Mouse (Mus musculus) liver, adult 2 months (tissue): ENCODE data around the gene Krt83. TPM values are rescaled to one million over a fixed set of nuclear protein-coding genes. Genes with fewer than 3 reads are reported as not detected.

Experiments
- DNase-seq: peaks from one replicate; pipeline ENCODE4 v3.0.0-alpha.2; 2011; ENCODE audit warnings: low read depth, low spot score; ENCODE audit errors: extremely low read depth
- H3K27ac ChIP-seq: fragments of 200-500 bp; replicated peaks from 2 replicates; pipeline ENCODE4 v1.5.1; 2012; ENCODE audit warnings: low read depth, mild to moderate bottlenecking, control low read depth, inconsistent platforms, low read length; ENCODE audit not compliant: insufficient read depth
- H3K27me3 ChIP-seq: fragments of 200-500 bp; 2 replicates; pipeline ENCODE4 v1.6.1; 2012; ENCODE audit warnings: mild to moderate bottlenecking, moderate library complexity, low read length, inconsistent platforms; ENCODE audit not compliant: control insufficient read depth, insufficient read depth
- H3K36me3 ChIP-seq: fragments of 200-500 bp; 2 replicates; pipeline ENCODE4 v1.6.1; 2012; ENCODE audit warnings: low read length, inconsistent platforms; ENCODE audit not compliant: control insufficient read depth, insufficient read depth
- H3K4me1 ChIP-seq: fragments of 200-500 bp; 2 replicates; pipeline ENCODE4 v1.6.1; 2011; ENCODE audit warnings: low read length; ENCODE audit not compliant: control insufficient read depth, insufficient read depth
- H3K4me3 ChIP-seq: fragments of 200-500 bp; 2 replicates; pipeline ENCODE4 v1.5.1; 2011; ENCODE audit warnings: low read depth, mild to moderate bottlenecking, control low read depth, low read length, moderate library complexity; ENCODE audit not compliant: insufficient read depth
- H3K79me2 ChIP-seq: fragments of 200-500 bp; 2 replicates; pipeline ENCODE4 v1.6.1; 2012; ENCODE audit warnings: inconsistent platforms, mild to moderate bottlenecking, low read length, moderate library complexity; ENCODE audit not compliant: control insufficient read depth, insufficient read depth
- H3K9ac ChIP-seq: fragments of 200-500 bp; 2 replicates; pipeline ENCODE4 v1.6.1; 2012; ENCODE audit warnings: low read depth, mild to moderate bottlenecking, control low read depth, inconsistent platforms, low read length
- CTCF ChIP-seq: fragments of 200-500 bp; IDR thresholded peaks from 2 replicates; pipeline ENCODE4 v1.5.1; 2011; ENCODE audit warnings: low read depth, low read length, control low read depth
- POLR2A ChIP-seq: fragments of 200-500 bp; IDR thresholded peaks from 2 replicates; pipeline ENCODE4 v1.6.1; 2011; ENCODE audit warnings: low read length, control low read depth; ENCODE audit not compliant: insufficient read depth; ENCODE audit errors: extremely low read depth
- WGBS: fragments of 180-500 bp; shearing (Covaris S2); methylation state at CpG from one replicate; pipeline ENCODE4 v1.1.7; 2018; 5-methylcytosine and 5-hydroxymethylcytosine counted together
- polyA plus RNA-seq: library from polyadenylated mRNA; depleted of rRNA; stranded (reverse); fragments of >200 nt; gene quantifications from 2 replicates; pipeline ENCODE4 v1.2.3, GENCODE M21; 2012
- total RNA-seq: library from RNA; depleted of rRNA; stranded (reverse); fragments of >200 nt; gene quantifications from 2 replicates; pipeline ENCODE4 v1.2.3, GENCODE M21; 2014

Krt83 gene
- total and polyA plus RNA-seq, 2 experiments, result not detected

DNA sequence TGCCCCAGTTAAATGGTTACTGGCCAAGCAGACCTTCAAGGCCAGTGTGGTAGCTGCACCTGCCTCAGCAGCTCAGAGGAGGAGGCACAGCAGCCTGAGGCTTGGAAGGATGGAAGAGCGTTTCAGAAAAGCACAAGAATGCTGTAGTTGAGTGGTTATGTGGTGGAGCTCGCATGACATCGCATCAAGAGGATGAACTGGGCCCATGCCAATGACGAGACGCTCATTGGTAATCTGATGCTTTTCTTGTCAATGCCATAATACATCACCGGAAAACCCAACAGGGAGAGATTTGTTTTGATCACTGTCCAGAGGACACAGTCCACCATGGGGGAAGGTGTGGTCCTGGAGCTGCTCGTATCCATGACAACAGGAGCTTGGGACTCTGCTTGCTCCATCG is 4.0 kb upstream of the Krt83 start:
- Histone ChIP-seq H3K36me3 (no peaks in the 10 kb centered on the region), H3K79me2 (no peaks in the 10 kb centered on the region), H3K9ac (no peak overlapping the region), H3K4me1 (no peaks in the 10 kb centered on the region), H3K27ac (no peak overlapping the region), H3K4me3 (no peak overlapping the region), H3K27me3 (no peaks in the 10 kb centered on the region)
- DNase-seq, result peak; percentile 29
- WGBS, result 61% methylated on average over 8 of the region's 8 CpGs
- TF ChIP-seq POLR2A, result no peak
- TF ChIP-seq CTCF, result no peak

DNA sequence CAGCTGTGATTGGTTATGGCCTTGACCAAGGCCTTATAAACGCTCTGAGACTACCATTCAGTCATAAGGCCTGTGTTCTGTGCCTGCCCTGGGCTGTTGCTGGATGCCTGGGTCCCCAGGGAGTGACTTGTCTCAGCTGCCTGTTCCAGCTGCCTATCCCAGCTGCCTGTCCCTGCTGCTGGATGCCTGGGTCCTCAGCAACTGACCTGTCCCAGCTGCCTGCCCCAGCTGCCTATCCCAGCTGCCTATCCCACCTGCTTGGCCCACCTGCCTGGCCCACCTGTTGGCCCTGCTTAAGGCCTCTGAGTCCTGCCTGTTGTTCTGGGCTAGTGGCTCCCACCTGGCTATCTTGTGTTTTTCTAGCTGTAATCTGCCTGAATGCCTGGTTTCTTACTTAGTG is 2.9 kb upstream of the Krt83 start:
- Histone ChIP-seq H3K27me3 (no peaks in the 10 kb centered on the region), H3K79me2 (no peaks in the 10 kb centered on the region), H3K27ac (no peak overlapping the region), H3K36me3 (no peaks in the 10 kb centered on the region), H3K4me1 (no peaks in the 10 kb centered on the region), H3K4me3 (no peak overlapping the region), H3K9ac (no peak overlapping the region)
- TF ChIP-seq POLR2A (no peak), CTCF (no peak)
- no peak for DNase-seq
- 53% methylated on average over 1 of the region's 1 CpGs for WGBS

DNA sequence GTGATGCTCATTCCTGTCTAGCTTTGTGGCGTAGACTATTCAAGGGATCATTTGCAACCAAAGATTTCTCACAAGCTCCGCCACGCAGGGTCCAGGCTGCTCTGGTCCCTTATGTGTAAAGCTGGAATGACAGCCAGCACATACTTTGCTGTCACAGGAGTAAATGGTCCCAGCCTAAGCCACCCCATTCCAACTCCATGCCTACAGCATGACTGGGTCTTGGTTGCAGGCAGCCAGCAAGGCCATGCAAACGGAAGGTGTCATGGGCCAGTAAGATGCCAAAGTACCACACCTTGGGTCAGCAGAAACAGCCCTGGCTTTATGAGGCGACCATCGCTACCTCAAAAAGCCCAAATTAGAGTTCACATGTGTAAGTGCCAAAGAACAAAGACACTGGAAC is 2.4 kb upstream of the Krt83 start:
- Histone ChIP-seq H3K4me3 (no peak overlapping the region), H3K27me3 (no peaks in the 10 kb centered on the region), H3K4me1 (no peaks in the 10 kb centered on the region), H3K9ac (no peak overlapping the region), H3K79me2 (no peaks in the 10 kb centered on the region), H3K36me3 (no peaks in the 10 kb centered on the region), H3K27ac (no peak overlapping the region)
- DNase-seq, result no peak
- TF ChIP-seq POLR2A, result no peak
- no peak for TF ChIP-seq CTCF
- 94% methylated on average over 6 of the region's 6 CpGs for WGBS

DNA sequence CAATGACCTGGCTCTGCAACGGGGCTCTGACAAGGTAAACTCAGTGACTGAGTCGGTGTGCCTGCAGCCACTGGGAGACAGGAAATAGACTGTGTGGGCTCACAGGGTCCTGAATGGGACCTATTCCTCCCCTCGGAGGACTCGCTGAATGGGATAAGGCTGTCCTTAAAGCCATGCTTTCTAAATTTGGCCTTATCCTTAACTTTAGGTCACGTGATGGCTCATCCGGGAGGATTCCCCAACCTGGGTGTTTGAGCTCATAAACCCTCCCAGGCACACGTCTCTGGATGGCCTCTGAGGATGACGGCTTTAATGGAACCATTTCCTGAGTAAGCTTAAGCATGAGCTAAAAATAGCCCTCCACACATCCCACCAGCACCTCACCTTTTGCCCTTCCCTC is 1.4 kb upstream of the Krt83 start:
- 60% methylated on average over 8 of the region's 8 CpGs for WGBS
- H3K9ac ChIP-seq, result no peak overlapping the region

DNA sequence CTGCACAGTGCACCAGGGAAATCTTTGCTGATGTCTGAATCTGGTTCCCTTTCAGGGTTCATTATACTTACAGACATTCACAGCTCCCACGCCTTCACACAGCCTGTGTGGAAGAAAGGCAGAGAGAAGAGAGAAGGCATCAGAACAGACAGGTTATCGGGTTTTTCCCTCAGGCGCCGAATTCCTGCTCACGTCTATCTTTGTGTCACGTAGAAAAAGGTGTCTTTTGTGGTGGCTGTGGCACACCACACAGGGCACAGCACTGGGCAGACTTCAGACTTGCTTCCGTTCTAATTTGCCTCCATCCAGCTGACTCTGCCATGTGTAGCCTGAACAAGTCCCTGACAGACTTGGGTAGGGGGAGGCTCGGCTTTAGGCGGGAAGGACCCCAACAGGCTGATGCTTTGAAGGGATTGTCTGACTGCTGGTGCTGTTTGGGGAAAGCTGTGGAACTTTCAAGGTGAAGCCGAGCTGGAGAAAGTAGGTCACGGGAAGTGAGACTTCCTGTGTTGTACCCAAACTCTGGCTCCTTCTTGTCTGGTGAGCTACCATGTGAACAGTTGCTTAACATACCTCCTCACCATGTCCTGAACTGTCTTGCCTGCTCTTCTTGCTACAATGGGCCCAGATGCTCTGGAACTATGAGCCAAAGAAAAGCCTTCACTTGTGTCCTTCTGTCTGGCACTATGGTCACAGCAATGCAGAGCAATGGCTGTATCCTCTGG is 5.2 kb downstream of the Krt83 start:
- H3K4me3 ChIP-seq, result no peak overlapping the region
- WGBS, result 80% methylated on average over 11 of the region's 11 CpGs
- H3K27ac ChIP-seq, result no peak overlapping the region
- H3K4me1 ChIP-seq, result no peaks in the 10 kb centered on the region
- DNase-seq, result no peak
- TF ChIP-seq CTCF (no peak), POLR2A (no peak)
- no peaks in the 10 kb centered on the region for H3K79me2 ChIP-seq
- H3K27me3 ChIP-seq, result no peaks in the 10 kb centered on the region
- H3K36me3 ChIP-seq, result no peaks in the 10 kb centered on the region
- H3K9ac ChIP-seq, result no peak overlapping the region

More for the DNA sequence above, 1.4 kb upstream of the Krt83 start:
- Histone ChIP-seq H3K4me3 (no peak overlapping the region), H3K4me1 (no peaks in the 10 kb centered on the region), H3K79me2 (no peaks in the 10 kb centered on the region), H3K27me3 (no peaks in the 10 kb centered on the region), H3K36me3 (no peaks in the 10 kb centered on the region), H3K27ac (no peak overlapping the region)
- DNase-seq, result no peak
- TF ChIP-seq POLR2A (no peak), CTCF (no peak)

DNA sequence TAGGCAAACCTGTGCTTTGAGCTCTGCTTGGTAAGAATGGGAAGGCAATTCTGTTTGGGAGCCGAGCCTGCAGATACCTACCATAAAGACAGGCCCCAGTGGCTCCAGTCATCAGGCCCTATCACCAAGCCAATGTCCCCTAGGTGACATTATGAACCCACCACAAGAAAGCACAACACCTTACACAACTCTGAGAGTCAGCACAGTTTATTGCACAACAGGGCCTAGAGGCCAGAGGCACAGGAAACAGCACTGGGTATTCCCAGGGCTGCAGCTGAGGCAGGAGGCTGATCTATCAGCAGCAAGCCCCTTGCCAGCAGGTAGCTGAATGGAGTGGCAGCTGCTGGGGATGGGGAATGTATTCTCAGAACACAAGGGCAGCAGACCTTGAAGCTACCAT is 6.4 kb downstream of the Krt83 start:
- Histone ChIP-seq H3K9ac (no peak overlapping the region), H3K4me1 (no peaks in the 10 kb centered on the region), H3K27ac (no peak overlapping the region), H3K27me3 (no peaks in the 10 kb centered on the region), H3K79me2 (no peaks in the 10 kb centered on the region), H3K36me3 (no peaks in the 10 kb centered on the region), H3K4me3 (no peak overlapping the region)
- TF ChIP-seq POLR2A, result no peak
- DNase-seq, result no peak
- 82% methylated on average over 1 of the region's 1 CpGs for WGBS
